In genomic region chr6:51162208-51163082, GRCm38 (mm10) we compare ENCODE assay signal across 11 mouse cellular contexts.
DNase-seq lines count a peak whose midpoint lies in the region; ATAC-seq and TF ChIP-seq lines count a peak whose summit lies in the region.
"Had no signal": no experiment of that assay in that cellular context is flagged by ENCODE, and none has a peak within 500 bp of the region (broad histone marks: within the 10 kb centered on the region; RNA-seq: fewer than 3 reads in every experiment).

No protein-coding gene starts in this region.

- WGBS in neural tube, embryonic 15.5 days = 66% methylated on average over 14 of the region's 14 CpGs
- WGBS in heart, embryonic 16.5 days = 54% methylated on average over 14 of the region's 14 CpGs
- WGBS in stomach, postnatal 0 days = 37% methylated on average over 14 of the region's 14 CpGs

- no peak for ATAC-seq in neural tube, embryonic 15.5 days (ENCODE audit: low FRiP score)
- ATAC-seq in heart, embryonic 16.5 days (replicated peaks; ENCODE audit: extremely low read depth, insufficient read depth, low FRiP score) = 0 out of 2 replicates have a peak, but pooled peaks have one; percentile 25
- no peak for ATAC-seq in stomach, postnatal 0 days (ENCODE audit: low FRiP score, low TSS enrichment)

- no peak overlapping the region for H3K4me3 ChIP-seq in neural tube, embryonic 15.5 days (replicated peaks)
- no peak overlapping the region for H3K4me3 ChIP-seq in heart, embryonic 16.5 days (ENCODE audit: low read length)
- H3K4me3 ChIP-seq in stomach, postnatal 0 days (ENCODE audit: low read depth, low read length) = no peak overlapping the region
- H3K4me3 ChIP-seq: liver, embryonic 13.5 days had no signal

- no peaks in the 10 kb centered on the region; the same call in none of the 2 replicates for H3K4me1 ChIP-seq in neural tube, embryonic 15.5 days
- H3K4me1 ChIP-seq in heart, embryonic 16.5 days (ENCODE audit: control insufficient read depth, insufficient read depth, low read length) = peaks cover 10% of the 10 kb centered on the region
- 0 out of 2 replicates have a peak, but pooled peaks cover 4% of the 10 kb centered on the region for H3K4me1 ChIP-seq in stomach, postnatal 0 days (replicated peaks; ENCODE audit: control insufficient read depth, insufficient read depth)
- H3K4me1 ChIP-seq: liver, embryonic 13.5 days had no signal

- no peak overlapping the region for H3K4me2 ChIP-seq in neural tube, embryonic 15.5 days
- no peak overlapping the region for H3K4me2 ChIP-seq in heart, embryonic 16.5 days (ENCODE audit: low read depth, low read length)
- H3K4me2 ChIP-seq in stomach, postnatal 0 days (replicated peaks; ENCODE audit: low read depth) = no peak overlapping the region
- H3K4me2 ChIP-seq: liver, embryonic 13.5 days had no signal

- no peaks in the 10 kb centered on the region for H3K9me3 ChIP-seq in neural tube, embryonic 15.5 days (replicated peaks)
- H3K9me3 ChIP-seq in heart, embryonic 16.5 days (replicated peaks; ENCODE audit: control insufficient read depth, low read length) = no peaks in the 10 kb centered on the region
- H3K9me3 ChIP-seq in stomach, postnatal 0 days (ENCODE audit: control insufficient read depth, low read length) = no peaks in the 10 kb centered on the region
- H3K9me3 ChIP-seq: liver, embryonic 13.5 days had no signal

- no peak overlapping the region for H3K9ac ChIP-seq in neural tube, embryonic 15.5 days (replicated peaks)
- H3K9ac ChIP-seq in heart, embryonic 16.5 days (ENCODE audit: low read length) = no peak overlapping the region
- no peak overlapping the region for H3K9ac ChIP-seq in stomach, postnatal 0 days (ENCODE audit: low read length)
- H3K9ac ChIP-seq: liver, embryonic 13.5 days had no signal

- no peak for TF ChIP-seq CTCF in stomach, postnatal 0 days (IDR thresholded peaks at IDR 0.05; ENCODE audit: low read depth)

- intact Hi-C loops in heart, postnatal 14 days (cut with DNase I) = loop anchor here (5.0 to 10.0 kb wide), 3 partner anchors 35 to 188 kb away; no protein-coding TSS in a partner anchor

- DNase-seq in heart, adult 18-20 months = peak; percentile 61 to 74
- no peak for DNase-seq in heart, postnatal 14 days
- no peak for DNase-seq in neural tube, embryonic 10.5 days (ENCODE audit: extremely low spot score, low spot score)
- DNase-seq in stomach, postnatal 0 days (ENCODE audit: low spot score) = no peak
- no peak for DNase-seq in adrenal gland, adult 2 months
- DNase-seq in c-Kit-positive CD71-positive TER-119-positive erythroid progenitor cells, embryonic 14.5 days (ENCODE audit: low spot score) = no peak
- DNase-seq: cerebellum, adult 11 months; liver, embryonic 13.5 days; thymus, adult 18-20 months had no signal

- H3K36me3 ChIP-seq in neural tube, embryonic 15.5 days = no peaks in the 10 kb centered on the region
- H3K36me3 ChIP-seq in heart, embryonic 16.5 days (ENCODE audit: control insufficient read depth, insufficient read depth) = no peaks in the 10 kb centered on the region
- no peaks in the 10 kb centered on the region for H3K36me3 ChIP-seq in stomach, postnatal 0 days (ENCODE audit: control insufficient read depth, insufficient read depth, low read length)
- H3K36me3 ChIP-seq: liver, embryonic 13.5 days had no signal

- H3K27ac ChIP-seq in neural tube, embryonic 15.5 days (replicated peaks) = peak overlapping the region; percentile 41; the same call in 1 of the 2 replicates
- H3K27ac ChIP-seq in heart, embryonic 16.5 days (ENCODE audit: low read length) = peak overlapping the region; percentile 74
- peak overlapping the region; percentile 56 for H3K27ac ChIP-seq in stomach, postnatal 0 days (replicated peaks)
- H3K27ac ChIP-seq: liver, embryonic 13.5 days had no signal

- no peak for TF ChIP-seq EP300 in stomach, postnatal 0 days (optimal IDR thresholded peaks at IDR 0.05)

- H3K27me3 ChIP-seq in neural tube, embryonic 15.5 days (replicated peaks) = no peaks in the 10 kb centered on the region; the same call in 1 of the 2 replicates
- H3K27me3 ChIP-seq in heart, embryonic 16.5 days (ENCODE audit: control insufficient read depth, insufficient read depth, low read length) = no peaks in the 10 kb centered on the region
- no peaks in the 10 kb centered on the region for H3K27me3 ChIP-seq in stomach, postnatal 0 days (ENCODE audit: control insufficient read depth, insufficient read depth, low read length)

Comparison
In these comparisons a context has a peak if more than half of its experiments do, and no peak if none do; other contexts are left out.
1. DNase-seq: peak in heart, adult 18-20 months (2 of 2); none in heart, postnatal 14 days (0 of 2), neural tube, embryonic 10.5 days (single experiment), stomach, postnatal 0 days (single experiment), adrenal gland, adult 2 months (single experiment) and c-Kit-positive CD71-positive TER-119-positive erythroid progenitor cells, embryonic 14.5 days (single experiment).
2. Peak in every context shown above with its lines, with median percentiles within 50 percentile points of each other: H3K27ac ChIP-seq.